Mouse (Mus musculus): ENCODE measurements around the gene C2cd5. TPM values are rescaled to one million over a fixed set of nuclear protein-coding genes. Genes with fewer than 3 reads are reported as not detected.

The C2cd5 gene
- total RNA-seq, 2 experiments from 2014 or later, result 62.6 to 67.3 TPM

- no peak for DNase-seq (ENCODE audit: extremely low spot score in 1 of 2, low spot score in 2 of 2)
- intact Hi-C loops (cut with DNase I), result no loop called here
Observed at GRCm38 (mm10) chr6:143084314-143085025, 15.5 kb downstream of the C2cd5 start.

- DNase-seq (ENCODE audit: extremely low spot score in 1 of 2, low spot score in 2 of 2), result no peak
- intact Hi-C loops (cut with DNase I), result no loop called here
Observed at GRCm38 (mm10) chr6:143081479-143082106, 18.3 kb downstream of the C2cd5 start.

- intact Hi-C loops (cut with DNase I), result no loop called here
Observed at GRCm38 (mm10) chr6:143080774-143081173, 19.2 kb downstream of the C2cd5 start.

GRCm38 (mm10) chr6:143079126-143079525 lies 20.8 kb downstream of the C2cd5 start:
- intact Hi-C loops (cut with DNase I), result loop anchor here (5.0 kb wide), 1 partner anchor 42 kb away; no protein-coding TSS in a partner anchor
- DNase-seq (ENCODE audit: extremely low spot score in 1 of 2, low spot score in 2 of 2), result no peak

More at GRCm38 (mm10) chr6:143080774-143081173, 19.2 kb downstream of the C2cd5 start:
- DNase-seq (ENCODE audit: extremely low spot score in 1 of 2, low spot score in 2 of 2), result no peak

GRCm38 (mm10) chr6:143076461-143076860 lies 23.5 kb downstream of the C2cd5 start:
- DNase-seq (ENCODE audit: extremely low spot score in 1 of 2, low spot score in 2 of 2), result no peak
- intact Hi-C loops (cut with DNase I), result loop anchor here (5.0 kb wide), 1 partner anchor 39 kb away; no protein-coding TSS in a partner anchor

- DNase-seq (ENCODE audit: extremely low spot score in 1 of 2, low spot score in 2 of 2), result no peak
- intact Hi-C loops (cut with DNase I), result no loop called here
Observed at GRCm38 (mm10) chr6:143073914-143074313, 26.0 kb downstream of the C2cd5 start.

GRCm38 (mm10) chr6:143073476-143073875 lies 26.5 kb downstream of the C2cd5 start:
- no peak for DNase-seq (ENCODE audit: extremely low spot score in 1 of 2, low spot score in 2 of 2)
- intact Hi-C loops (cut with DNase I), result no loop called here

- intact Hi-C loops (cut with DNase I), result no loop called here
- no peak for DNase-seq (ENCODE audit: extremely low spot score in 1 of 2, low spot score in 2 of 2)
Observed at GRCm38 (mm10) chr6:143072412-143073014, 27.4 kb downstream of the C2cd5 start.

GRCm38 (mm10) chr6:143070736-143071135 lies 29.2 kb downstream of the C2cd5 start:
- DNase-seq (ENCODE audit: extremely low spot score in 1 of 2, low spot score in 2 of 2), result no peak
- intact Hi-C loops (cut with DNase I), result no loop called here

GRCm38 (mm10) chr6:143070019-143070418 lies 29.9 kb downstream of the C2cd5 start:
- DNase-seq (ENCODE audit: extremely low spot score in 1 of 2, low spot score in 2 of 2), result no peak
- intact Hi-C loops (cut with DNase I), result no loop called here

- intact Hi-C loops (cut with DNase I), result no loop called here
- no peak for DNase-seq (ENCODE audit: extremely low spot score in 1 of 2, low spot score in 2 of 2)
Observed at GRCm38 (mm10) chr6:143069606-143070005, 30.3 kb downstream of the C2cd5 start.

- DNase-seq (ENCODE audit: extremely low spot score in 1 of 2, low spot score in 2 of 2), result no peak
- intact Hi-C loops (cut with DNase I), result no loop called here
Observed at GRCm38 (mm10) chr6:143068181-143068915, 31.6 kb downstream of the C2cd5 start.

GRCm38 (mm10) chr6:143067654-143068053 lies 32.3 kb downstream of the C2cd5 start:
- DNase-seq (ENCODE audit: extremely low spot score in 1 of 2, low spot score in 2 of 2), result no peak

GRCm38 (mm10) chr6:143066859-143067258 lies 33.1 kb downstream of the C2cd5 start:
- intact Hi-C loops (cut with DNase I), result no loop called here
- no peak for DNase-seq (ENCODE audit: extremely low spot score in 1 of 2, low spot score in 2 of 2)

More at GRCm38 (mm10) chr6:143067654-143068053, 32.3 kb downstream of the C2cd5 start:
- intact Hi-C loops (cut with DNase I), result no loop called here

GRCm38 (mm10) chr6:143064047-143064446 lies 35.9 kb downstream of the C2cd5 start:
- DNase-seq (ENCODE audit: extremely low spot score in 1 of 2, low spot score in 2 of 2), result no peak
- intact Hi-C loops (cut with DNase I), result no loop called here

GRCm38 (mm10) chr6:143057601-143058000 lies 42.3 kb downstream of the C2cd5 start:
- DNase-seq (ENCODE audit: extremely low spot score in 1 of 2, low spot score in 2 of 2), result no peak
- intact Hi-C loops (cut with DNase I), result no loop called here

GRCm38 (mm10) chr6:143051566-143051965 lies 48.4 kb downstream of the C2cd5 start:
- DNase-seq (ENCODE audit: extremely low spot score in 1 of 2, low spot score in 2 of 2), result no peak

GRCm38 (mm10) chr6:143049791-143050555 lies 50.0 kb downstream of the C2cd5 start:
- intact Hi-C loops (cut with DNase I), result no loop called here

More at GRCm38 (mm10) chr6:143051566-143051965, 48.4 kb downstream of the C2cd5 start:
- intact Hi-C loops (cut with DNase I), result no loop called here

More at GRCm38 (mm10) chr6:143049791-143050555, 50.0 kb downstream of the C2cd5 start:
- DNase-seq (ENCODE audit: extremely low spot score in 1 of 2, low spot score in 2 of 2), result no peak
